Mouse (Mus musculus): ENCODE measurements around the gene Tmed2. TPM values are rescaled to one million over a fixed set of nuclear protein-coding genes. Genes with fewer than 3 reads are reported as not detected.
A peak's percentile ranks its signal among the peaks of the same experiment; 100 is the strongest.
"Not testable (repeated sequence)": the region's sequence is repeated elsewhere in the genome, so short reads cannot be mapped to it uniquely, and the experiment has no call there.

Gene Tmed2
- 635 and 649 TPM in 2 replicates for polyA plus RNA-seq (2015; fragmentation: Nextera tagmentation; extraction: Ambion mirVana)

- H3K4me1 ChIP-seq (ENCODE audit: control insufficient read depth, insufficient read depth, low read length), result peaks cover 16% of the 10 kb centered on the region
- H3K9ac ChIP-seq (ENCODE audit: low read depth, low read length), result peak within 1 kb of the TSS; percentile 94
- H3K4me2 ChIP-seq (ENCODE audit: low read depth, low read length), result peak within 1 kb of the TSS; percentile 84
- H3K27me3 ChIP-seq (replicated peaks; ENCODE audit: control insufficient read depth, insufficient read depth, low read length), result no peaks in the 10 kb centered on the region
- peak within 1 kb of the TSS; percentile 94 for H3K4me3 ChIP-seq (ENCODE audit: low read length)
- peak within 1 kb of the TSS; percentile 86 for H3K27ac ChIP-seq (ENCODE audit: low read length)
- peak; percentile 94 for ATAC-seq
- H3K36me3 ChIP-seq (ENCODE audit: control insufficient read depth, insufficient read depth, low read length), result 0 out of 2 replicates have a peak, but pooled peaks cover 3% of the 10 kb centered on the region
- no peaks in the 10 kb centered on the region for H3K9me3 ChIP-seq (ENCODE audit: control insufficient read depth, low read length)
- WGBS, result under 1% methylated on average over 34 of the region's 35 CpGs
Observed at GRCm38 (mm10) chr5:124540383-124540786, at the start of gene Tmed2. TSS of gene Tmed2 (plus strand) at chr5:124540695.

- H3K36me3 ChIP-seq (ENCODE audit: control insufficient read depth, insufficient read depth, low read length), result peaks cover 9% of the 10 kb centered on the region; the same call in 1 of the 2 replicates
- no peak overlapping the region for H3K9ac ChIP-seq (ENCODE audit: low read depth, low read length)
- 75% methylated on average over 4 of the region's 4 CpGs for WGBS
- no peak overlapping the region for H3K4me3 ChIP-seq (ENCODE audit: low read length)
- H3K27me3 ChIP-seq (replicated peaks; ENCODE audit: control insufficient read depth, insufficient read depth, low read length), result no peaks in the 10 kb centered on the region
- H3K4me1 ChIP-seq (ENCODE audit: control insufficient read depth, insufficient read depth, low read length), result no peaks in the 10 kb centered on the region
- no peaks in the 10 kb centered on the region for H3K9me3 ChIP-seq (ENCODE audit: control insufficient read depth, low read length)
- no peak for ATAC-seq
- H3K4me2 ChIP-seq (ENCODE audit: low read depth, low read length), result no peak overlapping the region
- no peak overlapping the region for H3K27ac ChIP-seq (ENCODE audit: low read length)
Observed at GRCm38 (mm10) chr5:124491732-124492131, 48.8 kb upstream of the Tmed2 start.

GRCm38 (mm10) chr5:124492618-124493017 lies 47.9 kb upstream of the Tmed2 start:
- no peaks in the 10 kb centered on the region for H3K9me3 ChIP-seq (ENCODE audit: control insufficient read depth, low read length)
- H3K27me3 ChIP-seq (replicated peaks; ENCODE audit: control insufficient read depth, insufficient read depth, low read length), result no peaks in the 10 kb centered on the region
- no peak overlapping the region for H3K4me2 ChIP-seq (ENCODE audit: low read depth, low read length)
- no peak overlapping the region for H3K4me3 ChIP-seq (ENCODE audit: low read length)
- peaks cover 9% of the 10 kb centered on the region; the same call in 1 of the 2 replicates for H3K36me3 ChIP-seq (ENCODE audit: control insufficient read depth, insufficient read depth, low read length)
- H3K4me1 ChIP-seq (ENCODE audit: control insufficient read depth, insufficient read depth, low read length), result peaks cover 2% of the 10 kb centered on the region; the same call in 1 of the 2 replicates
- H3K27ac ChIP-seq (ENCODE audit: low read length), result no peak overlapping the region
- no peak overlapping the region for H3K9ac ChIP-seq (ENCODE audit: low read depth, low read length)
- 88% methylated on average over 4 of the region's 4 CpGs for WGBS
- no peak for ATAC-seq

GRCm38 (mm10) chr5:124493455-124493854 lies 47.0 kb upstream of the Tmed2 start:
- H3K36me3 ChIP-seq (ENCODE audit: control insufficient read depth, insufficient read depth, low read length), result peaks cover 9% of the 10 kb centered on the region
- no peak for ATAC-seq
- no peaks in the 10 kb centered on the region for H3K9me3 ChIP-seq (ENCODE audit: control insufficient read depth, low read length)
- no peak overlapping the region for H3K4me2 ChIP-seq (ENCODE audit: low read depth, low read length)
- 85% methylated on average over 11 of the region's 11 CpGs for WGBS
- peaks cover 2% of the 10 kb centered on the region; the same call in 1 of the 2 replicates for H3K4me1 ChIP-seq (ENCODE audit: control insufficient read depth, insufficient read depth, low read length)
- no peak overlapping the region for H3K27ac ChIP-seq (ENCODE audit: low read length)
- H3K27me3 ChIP-seq (replicated peaks; ENCODE audit: control insufficient read depth, insufficient read depth, low read length), result no peaks in the 10 kb centered on the region
- no peak overlapping the region for H3K4me3 ChIP-seq (ENCODE audit: low read length)
- no peak overlapping the region for H3K9ac ChIP-seq (ENCODE audit: low read depth, low read length)

GRCm38 (mm10) chr5:124495547-124495946 lies 44.9 kb upstream of the Tmed2 start:
- no peak overlapping the region for H3K27ac ChIP-seq (ENCODE audit: low read length)
- no peak for ATAC-seq
- H3K4me3 ChIP-seq (ENCODE audit: low read length), result no peak overlapping the region
- peaks cover 4% of the 10 kb centered on the region; the same call in 1 of the 2 replicates for H3K36me3 ChIP-seq (ENCODE audit: control insufficient read depth, insufficient read depth, low read length)
- 58% methylated on average over 7 of the region's 7 CpGs for WGBS
- H3K9ac ChIP-seq (ENCODE audit: low read depth, low read length), result no peak overlapping the region
- no peak overlapping the region for H3K4me2 ChIP-seq (ENCODE audit: low read depth, low read length)
- peaks cover 2% of the 10 kb centered on the region; the same call in 1 of the 2 replicates for H3K4me1 ChIP-seq (ENCODE audit: control insufficient read depth, insufficient read depth, low read length)
- H3K27me3 ChIP-seq (replicated peaks; ENCODE audit: control insufficient read depth, insufficient read depth, low read length), result no peaks in the 10 kb centered on the region
- no peaks in the 10 kb centered on the region for H3K9me3 ChIP-seq (ENCODE audit: control insufficient read depth, low read length)

GRCm38 (mm10) chr5:124496614-124497514 lies 43.6 kb upstream of the Tmed2 start:
- Histone ChIP-seq H3K36me3 (ENCODE audit: control insufficient read depth, insufficient read depth, low read length) (peaks cover 4% of the 10 kb centered on the region; the same call in 1 of the 2 replicates), H3K9me3 (ENCODE audit: control insufficient read depth, low read length) (no peaks in the 10 kb centered on the region), H3K27me3 (replicated peaks; ENCODE audit: control insufficient read depth, insufficient read depth, low read length) (no peaks in the 10 kb centered on the region), H3K4me2 (ENCODE audit: low read depth, low read length) (peak overlapping the region; percentile 38), H3K4me3 (ENCODE audit: low read length) (peak overlapping the region; percentile 34; the same call in 1 of the 2 replicates), H3K9ac (ENCODE audit: low read depth, low read length) (peak overlapping the region; percentile 36), H3K4me1 (ENCODE audit: control insufficient read depth, insufficient read depth, low read length) (peaks cover 2% of the 10 kb centered on the region; the same call in 1 of the 2 replicates), H3K27ac (ENCODE audit: low read length) (no peak overlapping the region)
- ATAC-seq, result peak; percentile 72
- WGBS, result 48% methylated on average over 15 of the region's 15 CpGs

- Histone ChIP-seq H3K9ac (ENCODE audit: low read depth, low read length) (no peak overlapping the region), H3K4me3 (ENCODE audit: low read length) (no peak overlapping the region), H3K4me2 (ENCODE audit: low read depth, low read length) (no peak overlapping the region), H3K9me3 (ENCODE audit: control insufficient read depth, low read length) (no peaks in the 10 kb centered on the region), H3K4me1 (ENCODE audit: control insufficient read depth, insufficient read depth, low read length) (peaks cover 2% of the 10 kb centered on the region; the same call in 1 of the 2 replicates), H3K36me3 (ENCODE audit: control insufficient read depth, insufficient read depth, low read length) (peaks cover 5% of the 10 kb centered on the region; the same call in 1 of the 2 replicates), H3K27ac (ENCODE audit: low read length) (peak overlapping the region; percentile 8; the same call in 1 of the 2 replicates), H3K27me3 (replicated peaks; ENCODE audit: control insufficient read depth, insufficient read depth, low read length) (no peaks in the 10 kb centered on the region)
- ATAC-seq, result no peak
- 69% methylated on average over 9 of the region's 9 CpGs for WGBS
Observed at GRCm38 (mm10) chr5:124498221-124498876, 42.1 kb upstream of the Tmed2 start.

GRCm38 (mm10) chr5:124499001-124499400 lies 41.5 kb upstream of the Tmed2 start:
- ATAC-seq, result no peak
- Histone ChIP-seq H3K36me3 (ENCODE audit: control insufficient read depth, insufficient read depth, low read length) (peaks cover 7% of the 10 kb centered on the region; the same call in 1 of the 2 replicates), H3K4me2 (ENCODE audit: low read depth, low read length) (no peak overlapping the region), H3K9me3 (ENCODE audit: control insufficient read depth, low read length) (no peaks in the 10 kb centered on the region), H3K4me1 (ENCODE audit: control insufficient read depth, insufficient read depth, low read length) (peaks cover 2% of the 10 kb centered on the region; the same call in 1 of the 2 replicates), H3K9ac (ENCODE audit: low read depth, low read length) (no peak overlapping the region), H3K27me3 (replicated peaks; ENCODE audit: control insufficient read depth, insufficient read depth, low read length) (no peaks in the 10 kb centered on the region), H3K4me3 (ENCODE audit: low read length) (no peak overlapping the region), H3K27ac (ENCODE audit: low read length) (no peak overlapping the region)
- WGBS, result 41% methylated on average over 5 of the region's 5 CpGs

- H3K4me2 ChIP-seq (ENCODE audit: low read depth, low read length); H3K9ac ChIP-seq (ENCODE audit: low read depth, low read length); H3K4me3 ChIP-seq (ENCODE audit: low read length); ATAC-seq; H3K27me3 ChIP-seq (replicated peaks; ENCODE audit: control insufficient read depth, insufficient read depth, low read length); H3K4me1 ChIP-seq (ENCODE audit: control insufficient read depth, insufficient read depth, low read length); H3K27ac ChIP-seq (ENCODE audit: low read length); H3K36me3 ChIP-seq (ENCODE audit: control insufficient read depth, insufficient read depth, low read length); H3K9me3 ChIP-seq (ENCODE audit: control insufficient read depth, low read length): not testable (repeated sequence)
- WGBS, result 89% methylated on average over 2 of the region's 4 CpGs
Observed at GRCm38 (mm10) chr5:124500037-124500436, 40.5 kb upstream of the Tmed2 start.

Measured in intestine, embryonic 16.5 days (tissue).